Mouse (Mus musculus) 3134 (cell line): ENCODE measurements around the gene Mycn.

Experiments used
- DNase-seq: peaks from one replicate; pipeline ENCODE4 v3.0.0-alpha.2; 2011; ENCODE audit warnings: low spot score; ENCODE audit not compliant: insufficient read length; ENCODE audit errors: extremely low read depth

The Mycn gene

DNA sequence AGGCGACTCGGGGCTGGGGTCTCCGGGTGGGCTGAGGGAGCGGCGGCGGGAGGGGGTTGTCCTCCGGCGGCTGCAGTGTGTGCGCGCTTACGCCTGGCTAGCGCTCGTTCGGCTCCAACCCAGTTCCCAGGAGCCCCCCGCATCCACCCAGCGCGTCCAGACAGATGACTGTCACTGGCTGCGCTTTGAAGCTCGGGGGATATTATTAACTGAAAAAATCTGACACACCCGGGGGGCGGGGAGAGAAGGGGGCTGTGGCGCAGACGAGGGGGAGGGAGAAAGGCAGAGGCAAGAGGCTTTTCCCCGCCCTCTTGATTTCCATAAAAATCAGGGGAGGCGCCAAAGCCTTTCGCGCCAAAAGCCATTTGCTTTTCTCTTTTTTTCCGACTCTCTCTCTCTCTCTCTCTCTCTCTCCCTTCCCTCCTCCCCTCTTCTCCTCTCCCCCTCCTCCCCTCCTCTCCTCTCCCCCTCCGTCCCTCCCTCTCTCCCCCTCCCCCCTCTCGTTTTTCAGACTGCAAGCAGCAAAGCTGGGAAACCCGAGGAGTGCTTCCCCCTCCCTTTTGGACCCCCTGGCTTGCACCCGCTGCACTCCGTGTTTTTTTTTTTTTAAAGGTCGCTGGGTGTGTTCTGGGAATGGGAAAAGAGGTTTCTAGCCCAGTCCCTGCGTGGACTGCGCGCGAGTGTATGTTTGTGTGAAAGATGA is at the start of gene Mycn:
TSS of gene Mycn (minus strand) at position 254 of the 703 bp plus-strand sequence.
- DNase-seq: no peak

DNA sequence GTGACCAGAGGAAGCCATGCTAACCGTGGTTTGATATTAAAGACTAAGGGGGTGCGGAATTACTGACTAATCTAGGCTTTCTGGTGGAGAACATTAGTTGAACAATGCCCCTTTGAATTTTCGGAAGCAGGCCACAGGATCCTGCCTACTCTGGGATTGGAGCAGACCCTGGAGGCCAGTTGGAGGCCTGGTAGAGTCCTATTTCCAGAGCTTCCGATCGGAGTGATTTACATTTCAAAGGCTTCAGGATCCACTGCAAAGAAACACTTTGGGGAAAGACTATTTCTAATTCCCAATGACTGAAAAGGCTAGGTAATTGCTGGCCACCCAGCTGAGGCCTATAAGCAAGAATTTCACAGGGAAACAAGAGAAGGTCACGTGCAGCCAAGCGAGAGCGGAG is 45.7 kb upstream of the Mycn start:
- DNase-seq: no peak

DNA sequence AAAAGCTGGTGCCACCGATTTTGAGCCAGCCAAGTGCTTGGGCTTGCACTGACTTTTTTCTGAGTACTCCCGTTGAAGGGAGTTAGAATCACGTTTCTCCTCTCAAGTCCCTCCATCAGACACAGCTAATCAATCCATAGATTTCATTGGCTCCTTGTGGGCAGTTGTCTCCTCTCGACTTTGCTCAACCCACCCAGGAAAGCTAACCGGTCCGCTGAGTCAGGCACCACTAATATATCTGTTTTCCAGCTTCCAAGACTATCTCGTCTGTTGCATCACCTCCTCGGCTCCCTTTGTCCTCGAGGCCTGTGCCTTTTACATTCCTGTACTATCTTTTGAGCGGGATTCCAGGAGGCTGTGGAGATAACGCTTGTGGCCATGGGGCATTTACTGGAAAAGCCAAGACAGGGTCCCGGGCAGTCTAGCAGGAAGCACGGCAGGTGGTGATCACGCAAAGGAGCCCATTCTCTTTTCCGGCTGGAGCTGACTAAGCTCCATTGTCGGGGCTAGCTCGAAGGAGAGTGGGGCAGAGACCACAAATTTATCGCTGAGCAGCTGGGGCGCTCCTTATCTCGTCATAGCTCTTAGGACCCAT is 45.0 kb upstream of the Mycn start:
- DNase-seq: no peak

DNA sequence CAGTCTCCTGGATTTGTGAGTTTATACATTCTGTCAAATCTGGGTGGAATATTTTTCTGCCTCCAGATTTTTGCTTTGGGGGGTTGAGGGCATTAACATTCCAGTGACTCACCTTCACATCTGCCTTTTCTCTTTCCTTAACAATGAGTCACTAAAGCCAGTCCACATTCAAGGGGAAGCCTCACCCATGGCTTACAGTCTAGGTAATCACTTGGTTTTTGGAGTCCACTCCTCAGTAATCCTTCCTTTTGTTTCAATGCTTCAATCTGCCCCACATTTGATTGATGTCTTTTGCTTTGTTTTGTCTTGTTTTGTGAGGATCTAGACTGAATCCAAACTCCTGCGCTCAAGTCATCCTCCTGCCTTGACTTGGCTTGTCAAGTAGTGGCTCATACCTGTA is 41.3 kb upstream of the Mycn start:
- no peak for DNase-seq

DNA sequence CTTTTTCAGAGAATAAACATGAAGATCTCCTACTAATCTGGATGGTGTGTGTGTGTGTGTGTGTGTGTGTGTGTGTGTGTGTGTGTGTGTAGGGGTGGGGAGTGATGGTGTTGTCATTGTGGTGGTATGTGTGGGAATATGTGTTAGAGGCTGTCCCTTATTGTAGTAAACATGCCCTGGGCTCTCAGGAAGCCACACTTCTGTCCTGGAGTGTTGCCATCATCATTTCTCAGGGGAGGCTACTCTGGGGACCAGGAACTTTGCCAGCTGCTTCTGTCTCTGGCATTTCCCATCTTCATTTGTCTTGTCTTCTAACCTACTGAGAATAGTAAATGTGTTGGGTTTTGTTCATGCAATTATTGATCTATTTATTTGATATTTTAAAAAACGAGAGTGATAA is 33.7 kb upstream of the Mycn start:
- DNase-seq: no peak

DNA sequence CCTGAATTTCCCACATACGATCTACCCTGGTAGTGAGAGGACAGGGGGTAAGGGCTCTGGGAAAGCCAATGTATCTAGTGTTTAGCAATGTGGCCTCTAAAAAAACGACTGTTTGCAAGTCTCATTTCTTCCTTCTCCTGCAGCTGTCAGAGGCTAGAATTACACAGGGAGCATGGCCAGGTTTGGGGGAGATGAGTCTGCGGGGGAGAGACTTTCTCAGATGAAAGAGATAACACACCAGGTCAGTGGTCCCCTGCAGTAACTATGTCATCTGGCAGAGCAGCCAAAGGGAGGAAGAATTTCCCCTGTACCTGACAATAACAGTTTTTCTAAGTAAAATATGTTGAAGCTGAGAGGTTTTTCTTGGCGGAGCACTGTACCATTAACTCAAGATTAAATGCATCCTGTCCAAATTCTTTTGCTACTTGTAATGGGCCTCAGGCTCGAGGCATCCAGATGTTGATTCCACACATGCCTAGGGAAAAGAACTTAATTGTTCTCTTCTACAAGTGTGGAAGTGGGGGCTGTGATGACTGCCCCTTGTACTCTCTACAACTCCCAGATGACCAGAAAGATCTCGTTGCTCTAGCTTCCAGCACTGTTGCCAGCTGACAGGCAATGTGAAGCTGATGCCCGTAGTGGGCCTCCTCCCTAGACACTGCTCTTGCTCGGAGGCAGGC is 31.2 kb upstream of the Mycn start:
- DNase-seq: no peak

DNA sequence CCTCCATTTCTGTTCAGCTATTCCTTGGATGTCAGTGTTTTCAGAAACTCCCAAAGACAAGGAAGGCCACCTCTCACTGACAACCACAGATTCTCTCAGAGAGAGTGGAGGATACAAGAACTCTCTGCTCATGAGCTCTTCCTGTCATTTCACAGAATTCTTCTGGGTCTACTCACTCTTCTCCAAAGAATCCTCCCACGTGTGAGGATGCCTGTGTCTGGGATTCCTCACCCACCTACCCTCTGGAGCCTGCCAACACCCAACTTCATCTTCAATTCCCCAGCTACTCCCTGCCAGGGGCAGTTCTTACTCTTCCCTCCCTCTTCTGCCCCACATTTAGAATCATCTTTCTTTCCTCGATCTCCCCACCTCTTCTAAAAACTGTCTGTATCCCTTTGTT is 26.2 kb upstream of the Mycn start:
- no peak for DNase-seq

DNA sequence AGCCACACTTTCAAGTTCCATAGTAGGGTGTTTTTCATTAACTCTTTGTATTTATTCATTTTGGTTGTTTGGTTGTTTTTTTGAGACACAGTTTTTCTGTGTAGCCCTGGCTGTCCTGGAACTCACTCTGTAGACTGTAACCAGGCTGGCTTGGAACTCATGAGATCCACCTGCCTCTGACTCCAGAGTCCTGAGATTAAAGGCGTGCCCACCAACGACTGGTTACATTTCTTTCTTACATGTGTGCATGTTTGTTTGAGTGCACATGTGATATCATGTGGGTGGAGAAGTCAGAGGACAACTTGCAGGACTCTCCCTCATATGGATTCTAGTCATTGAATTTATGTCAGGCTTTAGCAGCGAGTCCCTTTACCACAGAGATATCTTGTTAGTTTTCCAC is 23.1 kb upstream of the Mycn start:
- no peak for DNase-seq

DNA sequence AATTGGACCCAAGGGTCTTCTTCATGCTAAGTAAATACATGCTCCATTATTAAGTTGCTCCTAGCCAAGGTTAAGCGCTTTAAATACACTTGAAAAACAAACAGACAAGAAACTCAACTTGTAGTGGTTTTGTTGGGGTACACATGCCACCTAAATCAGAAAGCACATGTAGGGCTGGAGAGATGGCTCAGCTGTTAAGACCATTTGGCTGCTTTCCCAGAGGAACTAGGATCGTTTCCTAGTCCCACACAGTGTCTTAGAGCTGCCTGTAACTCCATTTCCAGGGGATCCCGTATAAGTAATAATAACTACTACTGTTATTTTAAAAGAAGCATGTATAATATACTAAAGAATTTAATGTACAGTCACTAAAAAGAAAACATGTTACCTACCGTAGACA is 5.9 kb upstream of the Mycn start:
- no peak for DNase-seq

DNA sequence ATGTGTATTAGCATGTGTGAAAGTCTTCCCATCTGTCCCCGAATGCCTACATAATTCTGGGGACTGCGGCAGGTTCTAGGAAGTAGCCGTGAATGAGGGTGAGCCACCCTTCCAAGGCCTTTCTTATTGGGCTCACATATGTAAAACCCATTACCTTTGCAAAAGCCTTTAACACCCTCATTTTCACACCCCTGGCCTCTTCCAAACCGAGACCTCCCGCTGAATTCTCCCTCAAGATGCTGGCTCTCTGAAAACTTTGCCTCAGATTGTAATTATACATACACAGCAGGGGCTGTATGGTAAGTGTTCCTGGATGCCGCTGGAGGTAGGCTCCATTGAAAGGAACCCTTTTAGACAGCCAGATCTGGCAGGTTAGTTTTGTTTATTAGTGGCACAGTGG is 1.6 kb upstream of the Mycn start:
- DNase-seq: no peak

DNA sequence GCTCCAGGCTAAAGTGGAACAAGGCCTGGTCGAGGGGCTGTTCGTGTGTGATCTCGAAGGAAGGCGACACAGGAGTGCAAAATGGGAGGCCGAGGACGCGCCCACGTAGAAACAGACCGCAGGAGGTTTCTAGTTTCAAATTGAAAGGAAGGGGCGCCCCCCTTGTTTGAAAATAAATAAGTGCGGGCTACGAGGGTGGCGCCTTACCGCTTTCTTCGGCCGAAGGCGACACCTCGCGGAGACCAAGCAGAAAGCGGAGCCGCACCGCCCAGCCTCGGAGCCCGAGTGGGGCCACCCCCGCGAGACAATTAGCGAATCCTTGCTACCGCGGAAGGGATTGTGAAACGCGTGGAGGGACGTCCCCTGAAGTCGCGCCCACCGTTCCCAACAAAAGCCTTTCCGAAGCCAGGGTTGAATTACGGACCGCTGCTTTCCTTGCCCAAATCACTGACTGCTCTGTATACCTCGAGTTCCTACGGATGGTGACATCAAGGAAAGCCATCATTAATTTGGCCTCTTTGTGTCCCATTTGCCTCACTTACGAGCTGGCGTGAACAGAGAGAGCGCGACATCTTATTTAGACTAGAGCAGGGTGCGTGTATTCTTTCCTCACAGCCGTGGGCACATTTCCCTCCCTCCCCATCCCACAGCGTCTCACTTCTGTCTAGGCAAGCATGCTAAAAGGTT is 793 bp upstream of the Mycn start:
- no peak for DNase-seq

DNA sequence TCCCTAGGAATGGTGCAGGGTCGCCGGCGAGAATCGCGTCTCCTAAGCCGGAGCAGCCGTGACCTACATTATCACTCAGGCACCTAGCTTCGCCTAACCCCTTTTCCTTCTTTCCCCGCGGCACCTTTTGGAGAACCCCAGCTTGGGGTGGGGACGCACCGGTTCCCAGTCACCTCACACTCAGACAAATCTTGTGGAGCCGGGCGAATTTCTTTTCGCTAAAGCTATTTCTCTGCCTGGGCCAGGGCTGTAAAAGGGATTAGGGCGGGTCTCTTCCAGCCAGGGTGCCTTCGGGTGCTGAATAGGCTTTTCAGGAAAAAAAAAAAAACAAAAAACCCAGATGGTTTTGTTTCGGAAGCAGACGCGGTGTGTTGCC is 597 bp downstream of the Mycn start:
- no peak for DNase-seq

DNA sequence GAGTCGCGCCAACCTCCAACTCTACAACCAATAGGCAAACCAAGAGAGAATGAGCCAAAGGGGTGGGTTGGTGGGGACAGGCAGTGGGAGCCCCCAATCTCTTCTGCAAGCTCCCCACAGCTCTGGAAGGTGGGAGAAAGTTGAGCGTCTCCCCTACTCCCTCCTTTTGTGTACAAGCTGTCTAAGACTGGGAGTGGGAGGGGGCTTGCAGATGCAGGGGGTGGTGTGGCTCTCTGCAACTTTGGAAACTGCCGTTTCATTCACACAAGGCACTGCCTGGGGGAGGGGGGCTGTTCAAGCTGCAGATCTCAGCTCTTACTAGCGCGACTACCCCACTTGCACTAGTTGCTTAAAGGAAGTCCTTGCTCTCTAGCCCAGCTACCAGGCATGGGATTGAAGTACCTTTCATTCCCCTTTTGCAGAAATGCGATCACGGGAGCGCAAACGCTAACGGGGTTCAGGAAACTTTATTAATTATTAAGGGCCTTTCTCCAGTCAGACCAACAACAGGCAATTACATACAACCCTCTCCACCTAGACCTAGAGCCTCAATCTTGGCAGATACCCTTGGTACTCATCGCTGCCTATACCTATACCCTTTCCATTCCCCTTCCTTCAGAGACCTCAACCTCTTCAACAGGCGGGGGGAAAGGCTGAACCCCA is 1.1 kb downstream of the Mycn start:
- DNase-seq: no peak

DNA sequence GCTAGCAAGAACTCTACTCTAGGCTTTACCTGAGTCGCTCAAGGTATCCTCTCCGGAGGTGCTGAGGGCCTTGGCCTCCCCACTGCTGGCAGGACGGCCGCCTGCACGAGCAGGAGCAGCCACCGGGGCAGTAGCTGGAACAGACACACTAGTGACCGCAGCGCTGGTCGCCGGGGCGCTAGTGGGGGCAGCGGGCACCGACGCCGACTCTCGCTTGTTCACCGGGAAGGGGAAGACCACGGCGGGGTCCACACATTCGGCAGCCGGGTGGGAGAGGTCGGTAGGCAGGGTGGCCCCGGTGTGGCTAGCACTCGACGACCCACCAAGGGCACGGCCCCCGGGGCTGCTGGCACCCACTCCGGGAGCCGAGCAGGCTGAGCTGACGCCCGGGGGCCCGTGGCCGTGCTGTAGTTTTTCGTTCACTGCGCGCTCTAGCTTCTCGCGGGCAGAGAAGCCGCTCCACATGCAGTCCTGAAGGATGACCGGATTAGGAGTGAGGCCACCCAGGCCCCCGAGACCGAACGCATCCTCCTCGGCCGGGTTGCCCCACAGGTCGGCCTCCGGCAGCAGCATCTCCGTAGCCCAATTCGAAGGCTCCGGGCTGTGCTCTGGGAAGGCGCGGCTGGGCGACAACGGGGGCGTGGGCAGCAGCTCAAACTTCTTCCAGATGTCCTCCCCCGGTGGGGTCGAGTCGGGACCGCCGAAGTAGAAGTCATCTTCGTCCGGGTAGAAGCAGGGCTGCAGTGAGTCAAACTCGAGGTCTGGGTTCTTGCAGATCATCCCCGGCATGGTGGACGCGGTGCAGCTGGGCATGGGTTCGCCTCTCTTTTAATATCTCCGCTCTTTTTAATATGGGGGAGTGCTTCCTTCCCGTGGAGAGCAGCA is 1.9 kb downstream of the Mycn start:
- no peak for DNase-seq

DNA sequence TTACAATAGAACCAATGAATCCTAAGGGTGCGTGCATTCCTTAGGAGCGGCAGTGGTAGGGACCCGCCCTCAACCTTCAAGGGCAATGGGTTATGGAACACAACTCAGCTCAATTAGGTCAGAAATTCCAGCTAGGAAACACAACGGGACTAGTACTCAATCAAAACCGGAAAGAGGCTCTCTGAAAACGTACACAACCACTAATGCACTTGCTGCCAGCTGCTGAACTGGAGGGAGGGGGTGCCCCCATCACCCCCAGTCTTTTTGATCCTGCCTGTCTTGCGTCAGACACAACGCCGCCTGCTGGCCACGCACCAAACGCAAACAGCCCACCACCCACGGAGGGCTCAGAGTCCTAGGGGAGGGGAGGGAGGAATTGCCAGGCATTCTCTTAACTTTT is 2.9 kb downstream of the Mycn start:
- no peak for DNase-seq

DNA sequence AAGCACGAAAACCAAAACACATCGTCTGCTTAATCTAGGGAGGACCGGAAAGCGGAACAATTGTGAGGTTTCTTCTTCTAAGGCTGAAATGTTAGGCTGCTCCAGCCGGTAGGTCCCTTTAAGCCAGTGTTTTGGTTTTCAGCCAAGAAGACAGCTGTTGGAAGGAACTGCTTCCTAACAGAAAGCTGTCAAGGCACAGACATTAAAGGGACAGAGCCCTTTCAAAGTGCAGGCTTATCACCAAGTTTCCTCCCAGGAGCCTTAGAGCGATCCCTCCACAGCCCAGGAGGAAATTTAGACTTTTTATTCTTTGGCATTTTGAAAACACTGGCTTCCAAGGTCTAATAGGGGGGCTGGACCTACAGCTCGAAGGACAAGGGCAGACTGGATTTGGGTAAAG is 3.4 kb downstream of the Mycn start:
- no peak for DNase-seq

DNA sequence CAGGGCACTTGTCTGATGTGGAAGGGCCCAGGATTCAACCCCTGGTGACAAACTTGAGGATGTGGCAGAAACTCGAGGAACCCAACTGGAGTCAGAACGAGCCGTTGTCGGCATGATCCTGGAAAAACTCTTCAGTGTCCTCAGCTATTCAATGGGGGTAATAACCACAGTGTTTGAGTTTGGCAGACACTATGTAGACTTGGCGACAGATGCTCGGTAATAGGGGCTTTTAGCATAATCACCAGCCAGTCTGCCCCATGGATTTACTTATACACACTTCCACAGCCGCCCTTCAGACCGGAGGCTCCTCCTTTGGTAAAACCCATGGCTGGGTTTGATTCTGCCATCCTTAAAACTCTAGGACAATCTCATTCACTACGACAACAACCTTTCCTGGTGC is 4.0 kb downstream of the Mycn start:
- no peak for DNase-seq

DNA sequence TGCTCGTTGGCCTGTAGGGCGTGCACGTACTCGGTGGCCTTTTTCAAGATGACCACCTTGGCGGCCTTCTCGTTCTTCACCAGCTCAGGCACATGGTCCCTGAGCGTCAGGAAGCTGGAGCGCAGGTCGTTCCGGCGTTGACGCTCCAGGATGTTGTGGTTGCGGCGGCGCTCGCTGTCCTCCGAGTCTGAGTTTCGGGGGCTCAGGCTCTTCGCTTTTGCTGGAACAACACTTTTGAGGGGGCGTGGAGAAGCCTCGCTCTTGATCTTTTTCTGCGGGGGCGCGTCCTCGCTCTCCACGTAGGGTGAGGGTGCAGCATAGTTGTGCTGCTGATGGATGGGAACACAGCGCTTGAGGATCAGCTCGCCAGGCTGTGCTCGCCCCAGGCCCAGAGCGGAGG is 4.6 kb downstream of the Mycn start:
- DNase-seq: no peak

DNA sequence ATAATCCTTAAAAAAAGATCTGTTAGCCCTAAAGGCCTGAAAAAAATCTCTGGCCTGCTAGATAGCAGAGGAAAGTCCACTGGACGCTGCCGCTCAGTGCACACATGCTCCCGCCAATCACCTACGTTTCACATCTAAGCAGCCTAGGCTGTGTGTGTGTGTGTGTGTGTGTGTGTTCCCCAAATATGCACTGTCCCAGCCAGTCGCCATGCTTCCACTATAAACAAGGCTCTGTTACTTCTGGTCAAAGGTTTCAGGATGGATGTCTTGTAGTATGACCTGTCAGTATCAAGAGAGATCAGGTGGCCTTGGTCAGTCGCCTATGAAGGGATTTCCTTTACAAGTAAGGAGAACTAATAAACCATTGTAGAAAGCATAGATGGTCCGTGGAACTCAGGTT is 9.5 kb downstream of the Mycn start:
- DNase-seq: no peak

DNA sequence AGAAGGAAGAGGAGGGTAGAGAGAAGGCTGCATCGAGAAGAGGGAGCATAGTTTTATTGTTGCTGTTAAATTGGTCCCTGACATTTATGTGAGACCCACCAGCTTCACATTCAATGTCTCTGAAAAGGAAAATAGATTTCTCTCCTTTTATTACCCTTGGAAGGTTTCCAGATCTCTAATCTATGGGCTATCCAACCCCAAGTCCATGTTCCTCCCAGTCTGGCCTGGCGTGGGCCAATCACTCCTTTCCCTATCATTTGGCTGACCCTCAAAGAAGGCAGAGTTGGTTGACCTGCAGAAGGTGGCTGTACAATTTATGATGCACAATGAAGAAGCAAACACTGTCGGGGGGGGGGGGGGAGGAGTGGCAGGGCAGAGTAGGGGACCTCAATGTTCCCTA is 13.5 kb downstream of the Mycn start:
- DNase-seq: no peak
